Mouse (Mus musculus) liver, embryonic 14.5 days (tissue): ENCODE results near the gene Coro1b.
"Not testable (repeated sequence)": the region's sequence is repeated elsewhere in the genome, so short reads cannot be mapped to it uniquely, and the experiment has no call there.

Experiments
- CTCF ChIP-seq: IDR thresholded peaks from 2 replicates; pipeline ENCODE4 v1.5.1; 2016; ENCODE audit warnings: antibody characterized with exemption, low read depth, control low read depth
- EP300 ChIP-seq: IDR thresholded peaks from 2 replicates; pipeline ENCODE4 v1.6.1; 2016; ENCODE audit warnings: antibody characterized with exemption, low read depth

DNA sequence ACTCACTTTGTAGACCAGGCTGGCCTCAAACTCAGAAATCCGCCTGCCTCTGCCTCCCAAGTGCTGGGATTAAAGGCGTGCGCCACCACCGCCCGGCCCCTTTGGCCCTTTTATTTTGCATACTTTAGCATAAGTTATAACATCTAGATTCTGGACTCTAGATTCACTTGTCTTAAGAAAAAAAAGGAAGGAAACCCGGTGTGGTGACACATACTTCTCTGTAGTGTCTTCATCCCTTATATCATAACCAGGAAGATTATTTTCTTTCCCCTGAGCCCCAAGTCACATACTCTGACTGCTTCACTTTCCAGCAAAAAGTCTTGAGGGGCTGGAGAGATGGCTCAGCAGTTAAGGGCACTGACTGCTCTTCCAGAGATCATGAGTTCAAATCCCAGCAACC lies 26.5 kb upstream of the Coro1b start:
- not testable (repeated sequence) for TF ChIP-seq EP300, CTCF
